Mouse (Mus musculus) limb, embryonic 11.5 days (tissue): ENCODE measurements around the gene Tmprss13. TPM values are rescaled to one million over a fixed set of nuclear protein-coding genes. Genes with fewer than 3 reads are reported as not detected.

Source experiments
- ATAC-seq: fragments of 200-750 bp; cut with Nextera tagmentation; 2 replicates; pipeline ENCODE4 v1.8.0; 2017; ENCODE audit warnings: low read depth; ENCODE audit not compliant: insufficient number of reproducible peaks, low FRiP score, low TSS enrichment
- DNase-seq: peaks from one replicate; pipeline ENCODE4 v3.0.0-alpha.2; 2015; ENCODE audit warnings: low spot score
- H3K27ac ChIP-seq: fragments of 300-500 bp; sonication (generic); replicated peaks from 2 replicates; pipeline ENCODE4 v1.5.1; 2014; ENCODE audit warnings: low read depth, mild to moderate bottlenecking, low read length
- H3K27me3 ChIP-seq: fragments of 300-500 bp; sonication (generic); 2 replicates; pipeline ENCODE4 v1.6.1; 2014; ENCODE audit warnings: mild to moderate bottlenecking, low read length, mixed read lengths; ENCODE audit not compliant: control insufficient read depth, insufficient read depth
- H3K36me3 ChIP-seq: fragments of 300-500 bp; sonication (generic); 2 replicates; pipeline ENCODE4 v1.6.1; 2014; ENCODE audit warnings: mild to moderate bottlenecking, low read length, moderate library complexity, mixed read lengths; ENCODE audit not compliant: control insufficient read depth, insufficient read depth
- H3K4me1 ChIP-seq: fragments of 300-500 bp; sonication (generic); 2 replicates; pipeline ENCODE4 v1.6.1; 2014; ENCODE audit warnings: low read length, mixed read lengths; ENCODE audit not compliant: control insufficient read depth, insufficient read depth
- H3K4me2 ChIP-seq: fragments of 300-500 bp; sonication (generic); 2 replicates; pipeline ENCODE4 v1.6.1; 2014; ENCODE audit warnings: low read depth, mild to moderate bottlenecking, moderate library complexity; ENCODE audit not compliant: severe bottlenecking
- H3K4me3 ChIP-seq: fragments of 300-500 bp; sonication (generic); 2 replicates; pipeline ENCODE4 v1.5.1; 2014; ENCODE audit warnings: low read depth, low read length
- H3K9ac ChIP-seq: fragments of 300-500 bp; sonication (generic); 2 replicates; pipeline ENCODE4 v1.6.1; 2014; ENCODE audit warnings: mild to moderate bottlenecking, low read length
- H3K9me3 ChIP-seq: fragments of 300-500 bp; sonication (generic); 2 replicates; pipeline ENCODE4 v1.6.1; 2016; ENCODE audit warnings: low read length; ENCODE audit not compliant: control insufficient read depth
- WGBS: fragments of 180-500 bp; shearing (Covaris S2); extraction: QIAGEN DNeasy Blood & Tissue Kit; methylation state at CpG from one replicate; pipeline ENCODE4 v1.1.7; 2014; 5-methylcytosine and 5-hydroxymethylcytosine counted together
- polyA plus RNA-seq: library from polyadenylated mRNA; unstranded; fragments of >200 nt; fragmentation: Nextera tagmentation; extraction: Ambion mirVana; gene quantifications from 2 replicates; pipeline ENCODE4 v1.2.1, GENCODE M21; 2014

Gene Tmprss13
- polyA plus RNA-seq, 1 experiment from 2014 or later = 0.63 TPM

DNA sequence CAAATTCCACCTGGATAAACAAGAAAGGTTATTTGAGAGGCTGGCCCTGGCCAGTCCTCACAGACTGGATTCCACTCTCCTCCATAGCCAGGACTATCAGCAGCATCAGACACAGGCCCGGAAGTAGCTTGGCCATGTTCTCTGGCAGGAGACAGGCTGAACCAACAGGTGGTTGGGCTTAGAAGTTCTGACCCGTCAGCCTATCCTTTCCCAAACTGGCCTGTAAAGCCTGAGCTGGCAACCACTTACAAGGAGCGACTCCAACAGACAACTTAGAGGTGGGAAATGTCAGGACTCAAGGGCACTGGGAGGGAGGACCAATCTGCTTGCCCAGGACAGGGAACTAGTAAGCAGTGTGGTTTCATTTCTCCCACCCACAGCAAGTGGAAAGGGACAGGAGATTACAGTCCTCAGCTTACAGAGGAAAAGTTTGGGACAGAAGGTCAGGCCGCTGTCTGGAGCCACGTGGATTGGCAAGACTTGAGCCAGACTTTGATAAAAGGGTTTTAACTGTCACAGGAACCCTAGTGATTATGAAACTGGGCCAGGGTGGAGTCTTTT, 49.5 kb downstream of the Tmprss13 start:
- no peaks in the 10 kb centered on the region for H3K27me3 ChIP-seq
- H3K27ac ChIP-seq = no peak overlapping the region
- 59% methylated on average over 5 of the region's 5 CpGs for whole genome bisulfite sequencing
- no peak overlapping the region for H3K4me2 ChIP-seq
- H3K9me3 ChIP-seq = no peaks in the 10 kb centered on the region
- peaks cover 8% of the 10 kb centered on the region; the same call in 1 of the 2 replicates for H3K4me1 ChIP-seq
- DNase-seq (no peak), ATAC-seq (no peak)
- no peak overlapping the region for H3K4me3 ChIP-seq
- no peak overlapping the region for H3K9ac ChIP-seq
- no peaks in the 10 kb centered on the region for H3K36me3 ChIP-seq

DNA sequence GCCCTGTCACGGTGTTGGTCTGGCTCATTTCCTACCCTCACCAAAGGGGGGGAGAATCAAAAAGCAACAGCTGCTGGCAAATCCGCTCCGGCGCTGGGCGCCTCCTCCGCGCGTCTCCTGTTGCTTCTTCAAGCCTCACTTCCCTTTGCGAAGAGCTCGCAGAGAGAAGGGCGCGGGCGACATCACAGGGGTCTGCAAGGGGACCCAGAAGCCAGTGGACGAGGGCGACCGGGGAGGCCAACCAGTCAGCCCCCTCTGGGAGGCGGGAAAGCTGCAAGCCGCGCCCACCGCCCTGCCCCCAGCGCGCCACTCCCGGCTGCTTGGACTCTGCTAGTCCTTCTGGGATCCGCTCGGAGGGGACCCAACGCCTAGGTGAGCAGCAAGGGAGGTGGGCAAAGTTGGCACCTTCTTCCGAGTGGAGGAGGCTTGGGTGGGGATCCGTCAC, 51.2 kb downstream of the Tmprss13 start, which contains the start of gene Fxyd6:
Gene Fxyd6, plus strand, starts transcription at position 69 of the 445 bp plus-strand sequence.
- Histone ChIP-seq H3K4me1 (peaks cover 8% of the 10 kb centered on the region; the same call in 1 of the 2 replicates), H3K27me3 (no peaks in the 10 kb centered on the region), H3K9ac (peak within 1 kb of the TSS; percentile 73), H3K4me2 (peak within 1 kb of the TSS; percentile 78), H3K36me3 (no peaks in the 10 kb centered on the region), H3K9me3 (no peaks in the 10 kb centered on the region), H3K4me3 (peak within 1 kb of the TSS; percentile 57), H3K27ac (no peak within 1 kb of the TSS)
- ATAC-seq (peak; percentile 84), DNase-seq (peak; percentile 89)
- WGBS = under 1% methylated on average over 28 of the region's 28 CpGs

DNA sequence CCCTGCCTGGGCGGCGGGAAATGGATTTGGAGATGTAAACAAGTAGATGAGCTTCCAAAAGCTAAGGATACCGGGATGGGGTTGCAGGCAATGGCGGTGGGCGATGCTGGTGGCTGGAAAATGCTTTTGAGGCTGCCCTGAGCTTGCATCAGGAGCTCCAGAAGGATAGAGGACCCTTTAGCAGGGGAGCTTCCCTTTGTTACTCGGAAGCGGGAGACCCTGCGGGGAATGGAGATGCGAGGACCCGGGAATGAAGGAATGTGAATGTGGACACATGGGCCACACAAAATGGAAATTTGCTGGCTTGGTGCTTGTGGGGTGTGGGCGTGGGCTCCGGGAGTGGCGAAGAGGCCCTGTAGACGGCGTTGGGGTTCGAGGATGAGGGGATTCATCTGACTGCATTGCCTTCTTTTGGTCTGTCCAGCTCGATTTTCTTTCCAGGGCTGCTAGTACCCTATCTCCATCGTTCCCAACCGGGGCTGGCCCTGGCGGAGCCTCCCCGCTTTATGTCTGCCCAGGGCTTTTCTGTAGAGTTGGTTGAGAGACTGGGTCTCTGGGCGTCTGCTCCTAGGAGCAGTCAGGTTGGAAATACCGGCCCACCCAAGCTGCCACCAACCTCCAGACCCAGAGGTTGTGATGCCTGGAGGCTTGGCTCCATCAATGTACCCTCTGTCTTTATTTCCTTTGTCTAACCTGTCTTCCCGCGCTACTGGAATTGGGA, 51.9 kb downstream of the Tmprss13 start:
- WGBS = 6% methylated on average over 25 of the region's 25 CpGs
- H3K9me3 ChIP-seq = no peaks in the 10 kb centered on the region
- peak overlapping the region; percentile 78 for H3K4me2 ChIP-seq
- H3K27ac ChIP-seq = no peak overlapping the region
- ATAC-seq (no peak), DNase-seq (no peak)
- peak overlapping the region; percentile 57 for H3K4me3 ChIP-seq
- H3K4me1 ChIP-seq = peaks cover 8% of the 10 kb centered on the region; the same call in 1 of the 2 replicates
- no peaks in the 10 kb centered on the region for H3K36me3 ChIP-seq
- no peaks in the 10 kb centered on the region for H3K27me3 ChIP-seq
- peak overlapping the region; percentile 73 for H3K9ac ChIP-seq

DNA sequence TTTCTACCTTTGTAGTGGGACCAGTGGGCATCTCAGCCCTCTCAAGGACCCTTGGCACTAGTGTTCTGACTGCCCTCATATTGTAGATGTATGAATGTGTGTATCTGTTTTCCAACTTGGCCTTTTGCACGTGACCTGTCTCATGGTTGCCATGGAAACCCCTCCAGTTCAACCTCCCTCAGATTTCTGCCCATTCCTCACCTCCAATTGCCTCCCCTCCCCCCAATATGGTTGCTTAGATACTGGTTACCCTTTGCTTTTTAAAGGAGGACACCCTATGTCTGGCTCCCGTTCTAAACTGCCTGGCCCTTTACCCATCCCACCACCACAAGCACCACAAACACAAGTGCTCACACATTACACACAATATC, 52.4 kb downstream of the Tmprss13 start:
- H3K9ac ChIP-seq = no peak overlapping the region; the same call in 1 of the 2 replicates
- peaks cover 8% of the 10 kb centered on the region; the same call in 1 of the 2 replicates for H3K4me1 ChIP-seq
- no peak overlapping the region for H3K27ac ChIP-seq
- H3K36me3 ChIP-seq = no peaks in the 10 kb centered on the region
- no peak for DNase-seq
- no peaks in the 10 kb centered on the region for H3K9me3 ChIP-seq
- H3K4me2 ChIP-seq = peak overlapping the region; percentile 78
- H3K27me3 ChIP-seq = no peaks in the 10 kb centered on the region
- ATAC-seq = no peak
- WGBS = 38% methylated on average over 2 of the region's 2 CpGs
- peak overlapping the region; percentile 57 for H3K4me3 ChIP-seq

DNA sequence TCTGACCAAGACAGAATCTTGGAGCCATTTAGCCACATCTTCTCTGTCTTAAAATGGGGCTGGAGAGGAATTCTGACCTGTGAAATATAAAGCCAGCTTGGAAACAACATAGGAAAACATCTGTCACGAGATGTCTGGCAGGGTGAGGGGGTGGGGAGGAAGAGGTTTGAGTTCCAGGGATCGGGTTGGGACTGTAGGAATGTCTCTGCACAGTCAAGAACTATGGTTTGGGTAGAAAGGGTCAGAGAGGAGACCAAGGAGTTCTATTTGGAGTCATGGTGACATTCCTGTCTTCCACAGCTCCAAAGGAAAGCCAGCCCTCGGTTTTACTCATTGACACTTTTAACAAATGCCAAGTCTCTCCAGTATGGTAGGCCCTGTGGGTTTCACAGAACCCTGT, 55.0 kb downstream of the Tmprss13 start:
- ATAC-seq (no peak), DNase-seq (no peak)
- H3K36me3 ChIP-seq = no peaks in the 10 kb centered on the region
- no peak overlapping the region for H3K4me3 ChIP-seq
- no peak overlapping the region for H3K4me2 ChIP-seq
- no peak overlapping the region for H3K27ac ChIP-seq
- H3K9ac ChIP-seq = no peak overlapping the region
- no peaks in the 10 kb centered on the region for H3K27me3 ChIP-seq
- no peaks in the 10 kb centered on the region for H3K9me3 ChIP-seq
- H3K4me1 ChIP-seq = peaks cover 3% of the 10 kb centered on the region; the same call in 1 of the 2 replicates
- WGBS = 52% methylated on average over 3 of the region's 3 CpGs

DNA sequence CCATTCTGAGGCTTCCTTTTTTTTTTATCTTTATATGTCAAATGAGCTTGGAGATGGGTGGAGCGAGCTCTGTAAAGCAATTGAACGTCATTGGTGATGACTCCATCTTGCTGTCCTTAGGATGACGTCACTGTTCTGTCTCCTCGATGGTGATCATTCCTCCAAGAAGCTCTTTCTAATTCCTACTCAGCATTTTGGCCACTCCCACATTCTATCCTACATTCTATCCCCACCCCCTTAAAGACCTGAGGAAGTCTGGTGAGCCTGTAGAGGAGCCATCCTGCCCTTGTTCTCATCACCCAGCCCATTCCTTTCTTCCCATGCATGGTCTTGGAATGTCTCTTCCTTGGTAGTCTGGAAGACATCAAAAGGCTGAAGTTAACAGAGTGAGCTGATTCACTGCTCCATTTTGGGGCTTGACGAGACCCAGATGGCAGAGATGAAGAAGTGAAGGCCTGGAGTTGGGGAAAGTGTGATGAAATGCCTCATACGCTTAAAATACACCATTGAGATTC, 56.1 kb downstream of the Tmprss13 start:
- Histone ChIP-seq H3K9ac (no peak overlapping the region), H3K36me3 (no peaks in the 10 kb centered on the region), H3K4me2 (no peak overlapping the region), H3K4me1 (peaks cover 3% of the 10 kb centered on the region; the same call in 1 of the 2 replicates), H3K4me3 (no peak overlapping the region), H3K27me3 (no peaks in the 10 kb centered on the region), H3K9me3 (no peaks in the 10 kb centered on the region), H3K27ac (no peak overlapping the region)
- WGBS = 81% methylated on average over 6 of the region's 6 CpGs
- ATAC-seq (no peak), DNase-seq (no peak)

DNA sequence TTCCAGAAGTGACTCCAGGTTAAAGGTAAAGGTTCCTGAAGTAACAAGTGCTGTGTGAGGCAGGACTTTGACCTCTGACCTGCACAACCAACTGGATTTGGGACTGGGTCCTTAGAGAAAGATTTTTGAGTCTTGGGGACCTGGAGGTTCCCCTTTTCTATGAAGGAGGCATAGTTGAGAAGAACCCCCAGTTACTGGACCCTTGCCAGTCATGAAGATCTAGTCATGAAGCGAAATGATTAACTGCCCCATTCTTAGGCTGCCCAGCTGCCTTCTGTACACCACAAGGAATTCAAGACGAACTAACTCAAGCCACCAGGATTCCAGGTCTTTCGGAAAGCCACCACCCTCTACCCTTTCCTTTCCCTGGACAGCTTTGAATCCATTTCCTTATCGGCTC, 57.5 kb downstream of the Tmprss13 start:
- no peak for ATAC-seq
- H3K9ac ChIP-seq = no peak overlapping the region
- WGBS = 92% methylated on average over 4 of the region's 4 CpGs
- H3K9me3 ChIP-seq = no peaks in the 10 kb centered on the region
- no peak overlapping the region for H3K4me2 ChIP-seq
- no peaks in the 10 kb centered on the region; the same call in 1 of the 2 replicates for H3K4me1 ChIP-seq
- no peak overlapping the region for H3K4me3 ChIP-seq
- H3K27me3 ChIP-seq = no peaks in the 10 kb centered on the region
- no peaks in the 10 kb centered on the region for H3K36me3 ChIP-seq
- DNase-seq = no peak
- H3K27ac ChIP-seq = no peak overlapping the region

DNA sequence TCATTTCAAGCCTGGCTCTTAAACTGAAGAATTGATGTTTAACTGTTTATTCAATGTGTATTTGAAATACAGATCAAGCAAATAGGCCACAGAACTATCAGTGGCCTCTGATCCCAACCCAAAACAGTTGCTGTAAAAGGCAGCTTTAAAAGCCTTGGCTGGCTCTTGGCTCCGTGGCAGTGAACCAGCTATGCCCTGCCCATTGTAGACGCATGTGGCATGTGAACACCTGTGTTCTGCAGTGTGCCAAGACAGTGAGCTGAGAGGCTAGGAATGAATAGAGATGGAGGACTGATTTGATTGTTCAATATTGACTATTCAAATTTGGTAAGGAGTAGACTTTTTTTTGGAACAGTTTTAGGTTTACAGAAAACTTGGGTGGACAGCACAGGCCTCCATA, 58.0 kb downstream of the Tmprss13 start:
- no peaks in the 10 kb centered on the region for H3K36me3 ChIP-seq
- no peaks in the 10 kb centered on the region for H3K4me1 ChIP-seq
- no peak overlapping the region for H3K9ac ChIP-seq
- H3K9me3 ChIP-seq = no peaks in the 10 kb centered on the region
- no peak overlapping the region for H3K4me2 ChIP-seq
- H3K4me3 ChIP-seq = no peak overlapping the region
- no peaks in the 10 kb centered on the region for H3K27me3 ChIP-seq
- WGBS = 92% methylated on average over 2 of the region's 2 CpGs
- ATAC-seq (no peak), DNase-seq (no peak)
- no peak overlapping the region for H3K27ac ChIP-seq
